Mouse (Mus musculus) adrenal gland, postnatal 36 days (tissue): ENCODE measurements around the gene P2ry2. TPM values are rescaled to one million over a fixed set of nuclear protein-coding genes. Genes with fewer than 3 reads are reported as not detected.

ENCODE experiments used
- DNase-seq, 2 experiments: peaks; one replicate each; pipeline ENCODE4 v3.0.0; 2021; ENCODE audit warnings: mixed read lengths in 1 of 2
- total RNA-seq, 2 experiments: library from RNA; stranded (reverse); gene quantifications; 2 replicates each; pipeline ENCODE4 v1.2.3; 2021

The P2ry2 gene
- total RNA-seq, 2 experiments from 2014 or later: 1.7 to 2.2 TPM

GRCm38 (mm10) chr7:100988092-100988491 lies 24.6 kb downstream of the P2ry2 start:
- peak; percentile 77 to 83 for DNase-seq

DNA sequence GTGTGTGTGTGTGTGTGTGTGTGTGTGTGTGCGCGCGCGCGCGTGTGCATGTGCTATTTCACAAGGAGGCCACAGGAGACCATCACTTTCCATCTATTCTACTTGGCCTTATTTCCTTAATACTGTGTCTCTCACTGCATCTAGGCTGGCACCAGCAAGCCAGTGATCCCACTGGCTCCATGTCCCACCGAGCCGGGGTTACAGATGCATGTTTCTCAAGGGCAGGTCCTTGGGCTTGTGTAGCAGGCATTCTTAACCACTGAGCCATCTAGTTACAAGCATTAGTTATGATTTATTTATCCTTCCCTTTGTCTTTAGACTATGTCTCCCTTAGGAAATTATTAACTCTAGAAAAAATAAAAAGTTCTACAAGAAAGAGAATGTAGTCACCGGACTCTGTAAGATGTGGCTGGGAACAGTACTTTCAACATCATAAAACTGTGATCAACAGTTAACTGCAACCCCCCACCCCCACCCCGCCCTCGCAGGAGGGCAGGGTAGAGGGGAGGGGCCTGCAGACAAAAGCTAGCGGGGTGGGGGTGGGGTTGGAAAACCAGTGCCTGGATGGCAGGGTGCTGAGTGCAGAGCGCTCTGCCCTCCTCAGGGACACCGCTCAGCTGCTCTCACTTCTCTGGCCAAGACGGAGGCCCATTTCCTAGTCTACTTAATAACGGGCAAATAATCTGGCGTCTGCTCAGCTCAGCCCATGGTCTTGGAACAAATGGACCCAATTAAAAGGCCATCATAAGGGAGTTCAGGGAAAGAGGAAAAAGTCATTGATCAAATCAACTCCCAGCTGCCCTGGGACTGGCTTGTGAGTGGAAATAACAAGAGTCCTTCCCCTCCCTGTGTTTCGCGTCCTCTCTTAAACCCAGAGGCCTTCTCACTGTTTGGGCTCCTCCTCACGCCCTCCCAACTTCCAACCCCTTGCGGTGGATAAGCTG lies 27.9 kb downstream of the P2ry2 start:
- DNase-seq: peak; percentile 57 to 69

GRCm38 (mm10) chr7:100979175-100979574 lies 33.5 kb downstream of the P2ry2 start:
- DNase-seq: peak; percentile 81 to 86

GRCm38 (mm10) chr7:100978171-100978570 lies 34.5 kb downstream of the P2ry2 start:
- DNase-seq: no peak

DNA sequence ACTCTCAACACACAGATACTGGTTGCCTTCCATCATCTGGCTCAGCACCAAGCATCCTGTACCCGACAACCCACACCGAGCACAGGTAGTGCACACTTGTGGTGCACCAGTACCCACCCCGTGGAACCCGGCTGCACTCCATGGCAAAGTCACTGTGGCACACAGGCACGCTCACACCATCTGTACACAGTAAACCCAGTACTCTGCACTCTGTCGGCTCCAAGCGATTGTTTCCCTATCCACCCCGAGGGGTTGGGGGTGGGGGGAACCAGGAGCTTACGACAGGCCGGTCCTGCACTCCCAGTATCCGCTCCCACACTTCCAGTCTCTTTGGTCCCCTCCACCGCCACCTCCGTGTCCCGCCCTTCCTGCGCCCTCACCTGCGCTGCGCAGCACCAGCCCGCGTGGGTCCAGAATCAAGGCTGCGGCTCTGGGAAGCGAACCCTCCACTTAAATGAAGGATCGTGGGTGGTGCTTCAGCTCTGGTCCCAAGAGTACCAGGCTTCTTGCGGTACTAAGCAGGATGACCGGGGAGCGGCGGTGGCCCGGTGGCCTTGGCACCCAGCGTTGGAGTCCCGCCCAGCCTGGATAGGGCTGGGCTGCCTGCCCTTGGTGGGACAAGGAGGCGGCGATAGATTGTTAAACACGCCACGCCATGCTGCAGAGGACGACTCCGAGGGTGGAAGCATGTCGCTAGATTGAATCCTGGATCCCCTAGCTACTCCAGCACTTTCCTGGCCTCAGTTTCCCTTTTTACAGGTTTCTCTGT lies 38.3 kb downstream of the P2ry2 start, which contains the start of gene P2ry6:
Gene P2ry6, minus strand, starts transcription at position 515 of the 769 bp plus-strand sequence.
- peak; percentile 86 to 87 for DNase-seq

DNA sequence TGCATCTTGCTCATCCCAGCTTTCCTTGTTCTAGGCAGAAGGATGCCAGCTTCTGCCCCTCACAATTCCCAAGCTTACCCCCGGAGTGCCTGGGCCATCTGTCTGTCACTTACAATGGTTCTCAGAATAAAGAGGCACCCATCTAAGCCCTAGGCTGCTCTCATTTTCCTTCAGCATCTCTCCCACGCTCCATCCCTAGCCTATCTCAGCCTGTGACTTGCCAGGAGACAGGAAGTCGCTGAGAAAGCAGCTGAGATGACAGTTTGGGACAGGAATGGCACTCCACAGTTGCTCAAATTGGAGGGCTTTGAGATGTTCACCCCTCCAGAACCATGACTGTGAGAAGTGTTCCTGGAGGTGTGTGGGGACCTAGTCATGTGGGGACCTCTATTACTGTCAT lies 39.8 kb downstream of the P2ry2 start:
- DNase-seq: no peak

GRCm38 (mm10) chr7:100968874-100969659 lies 43.6 kb downstream of the P2ry2 start:
- DNase-seq: no peak

DNA sequence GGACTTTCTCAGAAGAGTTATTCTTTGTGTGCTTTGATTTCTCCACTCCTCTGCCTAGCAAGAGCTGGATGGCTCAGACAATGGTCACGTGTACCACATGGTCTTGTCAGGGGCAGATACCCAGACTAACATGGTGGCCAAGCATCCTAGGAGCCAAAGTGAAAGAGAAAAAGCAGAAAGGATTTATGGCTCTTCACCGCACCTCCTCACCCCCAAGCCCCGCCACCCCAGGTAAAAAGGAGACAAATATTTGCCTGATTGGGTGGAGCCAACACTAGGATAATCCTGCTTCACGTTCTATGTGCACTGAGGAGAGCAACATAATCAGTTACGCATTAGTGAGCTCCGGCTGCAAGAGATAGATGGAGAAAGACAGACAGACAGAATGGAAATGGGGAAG lies 44.3 kb downstream of the P2ry2 start:
- no peak for DNase-seq

- no peak for DNase-seq
These were observed 44.8 kb downstream of the P2ry2 start for GRCm38 (mm10) chr7:100967850-100968249.

DNA sequence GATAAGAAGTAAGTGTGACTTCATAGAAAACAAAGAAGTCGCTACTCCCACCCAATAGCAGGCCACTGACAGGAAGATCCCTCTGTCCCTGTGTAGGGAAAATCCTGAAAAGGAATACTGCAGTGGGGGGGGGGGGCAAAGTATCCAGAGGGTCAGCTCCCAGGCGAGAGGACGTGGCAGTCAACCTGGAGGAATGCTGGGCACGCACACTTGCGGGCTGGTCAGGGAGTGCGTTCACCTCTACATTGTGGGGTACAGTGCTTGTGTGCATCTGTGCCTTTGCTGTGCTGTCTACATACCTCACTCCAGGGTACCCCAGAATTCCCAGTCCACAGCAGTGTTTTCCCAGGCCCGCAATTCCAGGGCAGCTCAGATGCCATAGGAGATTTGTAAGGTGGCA lies 46.7 kb downstream of the P2ry2 start:
- no peak for DNase-seq

DNA sequence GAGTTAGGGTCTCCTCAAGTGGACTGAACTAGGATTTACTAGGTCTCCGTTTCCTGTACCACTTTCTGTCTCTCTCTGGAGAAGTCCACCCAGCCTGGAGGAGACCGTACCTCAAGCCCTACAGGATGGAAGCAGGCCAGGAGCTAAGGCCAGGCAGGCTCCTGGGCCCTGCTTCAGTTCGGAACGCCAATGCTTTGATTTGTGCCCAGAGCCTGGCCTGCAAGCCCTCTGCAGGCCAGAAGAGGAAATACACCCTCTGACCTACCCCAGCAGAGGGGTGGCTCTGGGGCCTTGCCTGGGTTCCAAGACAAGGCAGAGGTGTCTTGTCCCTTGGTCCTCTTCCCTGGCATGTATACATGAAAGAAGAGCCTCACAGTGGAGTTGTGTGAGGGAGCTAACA lies 47.6 kb downstream of the P2ry2 start:
- DNase-seq: peak; percentile 39 to 58

- peak in 1 of 2 experiments; percentile 26 for DNase-seq
These were observed 48.4 kb downstream of the P2ry2 start for GRCm38 (mm10) chr7:100964242-100964641.

GRCm38 (mm10) chr7:100963381-100963780 lies 49.3 kb downstream of the P2ry2 start:
- no peak for DNase-seq

- DNase-seq: no peak
These were observed 51.5 kb downstream of the P2ry2 start for GRCm38 (mm10) chr7:100961146-100961545.

DNA sequence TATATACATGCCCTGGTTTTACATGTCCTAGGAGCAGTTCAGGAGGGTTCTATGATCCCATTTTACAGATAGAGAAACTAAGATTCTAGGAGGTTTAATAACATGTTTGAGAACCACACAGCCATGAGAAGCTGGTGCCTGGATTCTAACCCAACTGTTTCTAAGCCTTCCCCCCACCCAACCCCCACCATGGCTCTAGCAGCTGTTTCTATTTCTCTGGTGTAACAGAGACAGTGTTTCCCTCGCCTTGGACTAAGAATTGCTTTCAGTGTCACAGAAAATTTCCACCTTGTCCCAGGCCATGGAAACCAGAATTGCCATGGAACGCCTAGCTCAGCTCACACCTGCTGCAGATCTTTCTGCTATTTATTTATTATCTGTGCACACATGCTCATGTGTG lies 52.2 kb downstream of the P2ry2 start:
- no peak for DNase-seq

- peak in 1 of 2 experiments; percentile 37 for DNase-seq
These were observed 54.2 kb downstream of the P2ry2 start for GRCm38 (mm10) chr7:100958426-100958825.

GRCm38 (mm10) chr7:100952686-100953085 lies 60.0 kb downstream of the P2ry2 start:
- DNase-seq: no peak

DNA sequence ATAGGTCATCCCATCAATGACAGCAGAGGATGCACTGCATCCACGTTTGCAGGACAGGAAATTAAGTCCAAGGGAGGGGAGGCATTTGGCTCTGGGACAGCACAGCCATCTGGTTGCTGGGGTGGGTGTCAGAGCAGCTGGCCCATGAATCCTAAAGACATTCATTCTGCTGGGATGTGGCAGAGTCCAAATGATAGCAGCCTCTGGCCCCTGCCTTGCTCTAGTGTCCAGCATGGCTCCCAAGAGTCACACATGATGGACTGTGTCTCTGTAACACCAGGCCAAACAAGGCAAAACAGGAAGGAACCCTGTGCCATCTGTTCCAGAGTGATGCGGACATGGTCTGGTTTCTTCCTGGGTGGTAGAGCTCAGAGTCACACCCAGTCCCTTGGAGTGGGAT lies 60.8 kb downstream of the P2ry2 start:
- no peak for DNase-seq

DNA sequence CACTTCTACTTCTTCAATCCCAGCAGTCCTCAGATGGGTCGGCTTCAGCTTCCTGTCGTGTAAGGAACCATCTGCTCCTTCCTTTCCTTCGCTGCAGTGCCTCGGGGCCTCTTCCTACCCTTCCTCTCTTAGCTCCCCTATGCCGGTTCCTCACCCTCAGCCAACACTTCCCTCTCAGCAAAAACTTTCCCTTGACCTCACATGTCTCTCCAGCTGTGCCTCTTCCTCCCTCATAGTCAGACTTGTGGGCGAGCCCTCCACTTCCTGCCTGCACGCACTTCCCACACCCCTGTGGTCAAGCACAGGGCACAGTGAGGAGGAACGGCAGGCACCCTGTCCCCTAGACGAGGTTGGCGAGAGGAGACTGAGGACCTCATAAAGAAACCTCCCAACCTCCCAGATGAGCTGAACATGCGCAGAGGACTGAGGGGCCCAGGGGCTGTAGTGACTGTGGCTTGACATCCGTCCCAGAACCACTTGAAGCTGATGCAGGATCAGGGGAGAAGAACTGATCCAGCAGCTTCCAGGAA lies 62.1 kb downstream of the P2ry2 start:
- peak in 1 of 2 experiments; percentile 52 for DNase-seq

GRCm38 (mm10) chr7:100950031-100950430 lies 62.6 kb downstream of the P2ry2 start:
- no peak for DNase-seq
